Mouse (Mus musculus): ENCODE results near the gene Rasgrp4. TPM values are rescaled to one million over a fixed set of nuclear protein-coding genes. Genes with fewer than 3 reads are reported as not detected.

Gene Rasgrp4
- polyA plus RNA-seq, 1 experiment: 0.01 TPM

DNA sequence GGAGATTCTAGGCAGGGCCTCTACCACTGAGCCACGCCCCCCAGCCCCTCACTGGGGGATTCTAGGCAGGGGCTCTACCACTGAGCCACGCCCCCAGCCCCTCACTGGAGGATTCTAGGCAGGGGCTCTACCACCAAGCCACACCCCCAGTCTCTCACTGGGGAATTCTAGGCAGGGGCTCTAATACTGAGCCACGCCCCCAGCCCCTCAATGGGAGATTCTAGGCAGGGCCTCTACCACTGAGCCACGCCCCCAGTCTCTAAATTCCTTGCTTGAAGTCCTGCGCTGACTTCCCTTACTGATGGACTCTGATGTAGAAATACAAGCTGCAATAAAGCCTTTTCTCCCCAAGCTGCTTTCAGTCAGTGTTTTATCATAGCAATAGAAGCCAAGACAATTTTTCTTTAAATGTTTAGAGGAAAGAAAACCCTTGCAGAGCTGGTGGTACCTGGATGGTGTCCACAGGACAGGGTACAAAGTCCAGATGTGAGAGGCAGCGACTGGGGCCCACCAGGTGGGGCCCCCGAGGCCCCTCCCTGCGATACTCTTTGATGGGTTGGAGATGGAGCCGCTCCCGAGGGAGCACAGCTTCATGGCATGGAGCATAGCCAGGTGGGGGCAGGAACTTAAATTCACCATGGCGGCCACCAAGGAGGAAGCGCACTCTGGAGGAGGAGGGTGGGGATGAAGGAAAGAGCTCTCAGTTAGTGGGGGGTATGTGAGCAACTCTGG is 33.2 kb upstream of the Rasgrp4 start:
- H3K36me3 ChIP-seq (ENCODE audit: control insufficient read depth, insufficient read depth): no peaks in the 10 kb centered on the region
- H3K4me3 ChIP-seq (ENCODE audit: insufficient read depth, poor library complexity, severe bottlenecking): no peak overlapping the region
- no peaks in the 10 kb centered on the region for H3K79me2 ChIP-seq (ENCODE audit: control insufficient read depth, insufficient read depth)
- no peaks in the 10 kb centered on the region for H3K79me3 ChIP-seq (ENCODE audit: low read depth)
- TF ChIP-seq FOSL1 (IDR thresholded peaks at IDR 0.05; ENCODE audit: insufficient read depth, low read length, poor library complexity, severe bottlenecking) (no peak), MAX (IDR thresholded peaks at IDR 0.05) (no peak), USF1 (IDR thresholded peaks at IDR 0.05; ENCODE audit: low read depth) (no peak), MYOD1 (IDR thresholded peaks at IDR 0.05; ENCODE audit: control insufficient read depth, insufficient read length, low read depth) (no peak), CTCF (IDR thresholded peaks at IDR 0.05; ENCODE audit: control insufficient read depth, insufficient read depth, insufficient read length) (no peak), CEBPB (IDR thresholded peaks at IDR 0.05; ENCODE audit: low read depth) (no peak), MYOG (IDR thresholded peaks at IDR 0.05; ENCODE audit: control insufficient read depth, extremely low read depth, insufficient read length) (no peak)
- H3K27me3 ChIP-seq (ENCODE audit: control insufficient read depth, insufficient read depth, insufficient read length): no peaks in the 10 kb centered on the region
- H3ac ChIP-seq (ENCODE audit: control insufficient read depth, insufficient read length, low read depth): no peak overlapping the region

- no peaks in the 10 kb centered on the region for H3K79me2 ChIP-seq (ENCODE audit: control insufficient read depth, insufficient read depth)
- H3K4me3 ChIP-seq (ENCODE audit: insufficient read depth, poor library complexity, severe bottlenecking): no peak overlapping the region
- no peaks in the 10 kb centered on the region for H3K27me3 ChIP-seq (ENCODE audit: control insufficient read depth, insufficient read depth, insufficient read length)
- no peak overlapping the region for H3ac ChIP-seq (ENCODE audit: control insufficient read depth, insufficient read length, low read depth)
- no peaks in the 10 kb centered on the region for H3K79me3 ChIP-seq (ENCODE audit: low read depth)
- H3K36me3 ChIP-seq (ENCODE audit: control insufficient read depth, insufficient read depth): no peaks in the 10 kb centered on the region
- TF ChIP-seq CEBPB (IDR thresholded peaks at IDR 0.05; ENCODE audit: low read depth) (no peak), MYOG (IDR thresholded peaks at IDR 0.05; ENCODE audit: control insufficient read depth, extremely low read depth, insufficient read length) (no peak), MYOD1 (IDR thresholded peaks at IDR 0.05; ENCODE audit: control insufficient read depth, insufficient read length, low read depth) (no peak), CTCF (IDR thresholded peaks at IDR 0.05; ENCODE audit: control insufficient read depth, insufficient read depth, insufficient read length) (no peak), FOSL1 (IDR thresholded peaks at IDR 0.05; ENCODE audit: insufficient read depth, low read length, poor library complexity, severe bottlenecking) (no peak), MAX (IDR thresholded peaks at IDR 0.05) (no peak), USF1 (IDR thresholded peaks at IDR 0.05; ENCODE audit: low read depth) (no peak)
These were observed 25.4 kb upstream of the Rasgrp4 start for GRCm38 (mm10) chr7:29108992-29109955.

DNA sequence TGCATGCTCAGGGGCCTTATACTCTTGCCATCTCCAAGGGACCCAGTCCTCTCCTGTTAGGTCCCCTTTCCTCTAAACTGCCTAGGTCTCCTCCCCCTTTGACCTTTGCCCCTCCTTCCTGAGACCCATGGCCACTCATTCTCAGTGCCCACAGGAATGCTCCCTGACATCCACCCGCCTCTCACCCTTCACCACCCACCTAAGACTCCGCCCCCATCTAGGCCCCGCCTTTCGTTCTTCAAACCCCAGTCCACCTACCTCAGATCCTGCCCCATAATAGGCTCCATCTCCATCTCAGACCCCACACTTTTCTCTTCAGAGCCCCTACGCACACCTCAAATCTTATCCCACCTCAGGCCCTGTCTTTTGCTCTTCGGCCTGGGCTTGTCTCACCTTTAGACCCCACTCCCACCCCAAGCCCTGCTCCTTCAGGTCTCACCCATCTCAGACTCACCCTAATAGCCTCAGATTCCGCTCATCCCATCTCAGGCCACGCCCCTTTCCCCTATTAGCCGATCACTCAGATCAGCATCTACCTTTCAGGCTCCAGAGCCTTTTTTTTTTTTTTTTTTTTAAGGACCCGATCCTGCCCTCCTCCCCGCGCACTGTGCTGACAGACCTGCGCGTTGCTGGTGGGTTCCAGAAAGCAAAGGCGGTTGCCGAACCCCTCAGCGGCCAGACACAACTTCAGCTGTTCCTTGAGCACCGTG is 16.4 kb upstream of the Rasgrp4 start:
- no peaks in the 10 kb centered on the region for H3K27me3 ChIP-seq (ENCODE audit: control insufficient read depth, insufficient read depth, insufficient read length)

GRCm38 (mm10) chr7:29119526-29119925 is 15.1 kb upstream of the Rasgrp4 start:
- no peak overlapping the region for H3K4me3 ChIP-seq (ENCODE audit: insufficient read depth, poor library complexity, severe bottlenecking)
- H3K36me3 ChIP-seq (ENCODE audit: control insufficient read depth, insufficient read depth): no peaks in the 10 kb centered on the region
- H3K79me2 ChIP-seq (ENCODE audit: control insufficient read depth, insufficient read depth): no peaks in the 10 kb centered on the region
- H3K27me3 ChIP-seq (ENCODE audit: control insufficient read depth, insufficient read depth, insufficient read length): no peaks in the 10 kb centered on the region
- no peak overlapping the region for H3ac ChIP-seq (ENCODE audit: control insufficient read depth, insufficient read length, low read depth)
- TF ChIP-seq CTCF (IDR thresholded peaks at IDR 0.05; ENCODE audit: control insufficient read depth, insufficient read depth, insufficient read length): no peak
- H3K79me3 ChIP-seq (ENCODE audit: low read depth): no peaks in the 10 kb centered on the region

More for the DNA sequence above, 16.4 kb upstream of the Rasgrp4 start:
- H3K4me3 ChIP-seq (ENCODE audit: insufficient read depth, poor library complexity, severe bottlenecking): no peak overlapping the region
- TF ChIP-seq USF1 (IDR thresholded peaks at IDR 0.05; ENCODE audit: low read depth): no peak
- TF ChIP-seq CTCF (IDR thresholded peaks at IDR 0.05; ENCODE audit: control insufficient read depth, insufficient read depth, insufficient read length): no peak
- no peak for TF ChIP-seq FOSL1 (IDR thresholded peaks at IDR 0.05; ENCODE audit: insufficient read depth, low read length, poor library complexity, severe bottlenecking)
- no peak for TF ChIP-seq MYOD1 (IDR thresholded peaks at IDR 0.05; ENCODE audit: control insufficient read depth, insufficient read length, low read depth)
- no peak for TF ChIP-seq MYOG (IDR thresholded peaks at IDR 0.05; ENCODE audit: control insufficient read depth, extremely low read depth, insufficient read length)
- TF ChIP-seq MAX (IDR thresholded peaks at IDR 0.05): no peak
- TF ChIP-seq CEBPB (IDR thresholded peaks at IDR 0.05; ENCODE audit: low read depth): no peak
- H3K79me3 ChIP-seq (ENCODE audit: low read depth): no peaks in the 10 kb centered on the region
- no peak overlapping the region for H3ac ChIP-seq (ENCODE audit: control insufficient read depth, insufficient read length, low read depth)
- no peaks in the 10 kb centered on the region for H3K36me3 ChIP-seq (ENCODE audit: control insufficient read depth, insufficient read depth)
- H3K79me2 ChIP-seq (ENCODE audit: control insufficient read depth, insufficient read depth): no peaks in the 10 kb centered on the region

DNA sequence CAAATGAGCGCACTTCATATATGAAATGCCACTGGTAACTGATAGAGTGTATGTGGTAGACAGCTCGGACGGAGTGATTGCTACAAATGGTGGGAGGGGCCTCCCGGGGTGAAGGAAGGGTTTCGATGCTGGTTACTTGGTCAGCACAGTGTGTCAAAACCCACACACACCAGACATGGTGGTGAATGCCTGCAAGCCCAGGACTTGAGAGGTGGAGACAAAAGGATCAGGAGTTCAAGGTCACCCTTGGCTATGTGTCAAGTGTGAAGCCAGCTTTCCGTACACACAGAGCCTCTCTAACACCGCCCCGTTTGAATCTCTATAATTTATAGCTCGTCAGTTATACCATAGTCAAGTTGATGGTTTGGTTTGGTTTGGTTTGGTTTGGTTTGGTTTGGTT is 11.8 kb upstream of the Rasgrp4 start:
- Histone ChIP-seq H3K79me3 (ENCODE audit: low read depth) (no peaks in the 10 kb centered on the region), H3K4me3 (ENCODE audit: insufficient read depth, poor library complexity, severe bottlenecking) (no peak overlapping the region), H3K27me3 (ENCODE audit: control insufficient read depth, insufficient read depth, insufficient read length) (no peaks in the 10 kb centered on the region), H3ac (ENCODE audit: control insufficient read depth, insufficient read length, low read depth) (no peak overlapping the region), H3K79me2 (ENCODE audit: control insufficient read depth, insufficient read depth) (no peaks in the 10 kb centered on the region), H3K36me3 (ENCODE audit: control insufficient read depth, insufficient read depth) (no peaks in the 10 kb centered on the region)
- TF ChIP-seq CEBPB (IDR thresholded peaks at IDR 0.05; ENCODE audit: low read depth) (no peak), MYOG (IDR thresholded peaks at IDR 0.05; ENCODE audit: control insufficient read depth, extremely low read depth, insufficient read length) (no peak), MYOD1 (IDR thresholded peaks at IDR 0.05; ENCODE audit: control insufficient read depth, insufficient read length, low read depth) (no peak), MAX (IDR thresholded peaks at IDR 0.05) (no peak), FOSL1 (IDR thresholded peaks at IDR 0.05; ENCODE audit: insufficient read depth, low read length, poor library complexity, severe bottlenecking) (no peak), CTCF (IDR thresholded peaks at IDR 0.05; ENCODE audit: control insufficient read depth, insufficient read depth, insufficient read length) (no peak), USF1 (IDR thresholded peaks at IDR 0.05; ENCODE audit: low read depth) (no peak)
